Mouse (Mus musculus) small intestine, adult 2 months (tissue): ENCODE data around the gene Nfrkb.

Experiments used
- CTCF ChIP-seq: fragments of 200-500 bp; IDR thresholded peaks from 2 replicates; pipeline ENCODE4 v1.5.1; 2012; ENCODE audit warnings: low read depth, mild to moderate bottlenecking, control low read depth, inconsistent platforms, low read length, moderate library complexity, mixed read lengths; ENCODE audit not compliant: insufficient replicate concordance, insufficient read length; ENCODE audit errors: extremely low read depth
- POLR2A ChIP-seq: fragments of 200-500 bp; IDR thresholded peaks from 2 replicates; pipeline ENCODE4 v1.6.1; 2012; ENCODE audit warnings: low read depth, mild to moderate bottlenecking, control low read depth, inconsistent platforms, low read length, moderate library complexity

DNA sequence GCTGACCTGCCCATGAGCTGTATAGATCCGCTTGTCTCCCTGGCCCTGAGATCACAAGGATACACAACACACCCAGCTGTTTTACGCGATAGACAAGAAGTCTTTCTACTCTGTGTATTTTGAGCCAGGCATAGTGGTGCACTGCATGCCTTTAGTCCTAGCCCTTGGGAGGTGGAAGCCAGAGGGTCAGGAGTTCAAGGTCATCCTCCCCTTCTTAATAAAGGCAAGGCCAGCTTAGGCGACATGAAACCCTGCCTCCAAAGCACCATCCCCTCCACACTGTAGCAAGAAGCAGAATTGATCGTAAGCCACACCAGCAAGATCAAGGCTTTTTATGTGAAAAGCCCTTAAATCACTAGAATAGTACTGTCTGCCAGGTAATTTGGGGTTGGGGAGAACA lies 45.8 kb downstream of the Nfrkb start:
- TF ChIP-seq POLR2A (no peak), CTCF (no peak)
